Mouse (Mus musculus) heart, adult 18-20 months (tissue): ENCODE data around the gene Gstp1. TPM values are rescaled to one million over a fixed set of nuclear protein-coding genes. Genes with fewer than 3 reads are reported as not detected.
"Not testable (repeated sequence)": the region's sequence is repeated elsewhere in the genome, so short reads cannot be mapped to it uniquely, and the experiment has no call there.

Experiments
- DNase-seq, 2 experiments: peaks; one replicate each; pipeline ENCODE4 v3.0.0; 2021 to 2022; ENCODE audit warnings: mixed read lengths in 1 of 2
- total RNA-seq, 2 experiments: library from RNA; stranded (reverse); gene quantifications; 2 replicates each; pipeline ENCODE4 v1.2.3; 2021

The Gstp1 gene
- total RNA-seq, 2 experiments from 2014 or later: 350 to 400 TPM

GRCm38 (mm10) chr19:4037154-4037787 lies 514 bp downstream of the Gstp1 start:
- not testable (repeated sequence) for DNase-seq

DNA sequence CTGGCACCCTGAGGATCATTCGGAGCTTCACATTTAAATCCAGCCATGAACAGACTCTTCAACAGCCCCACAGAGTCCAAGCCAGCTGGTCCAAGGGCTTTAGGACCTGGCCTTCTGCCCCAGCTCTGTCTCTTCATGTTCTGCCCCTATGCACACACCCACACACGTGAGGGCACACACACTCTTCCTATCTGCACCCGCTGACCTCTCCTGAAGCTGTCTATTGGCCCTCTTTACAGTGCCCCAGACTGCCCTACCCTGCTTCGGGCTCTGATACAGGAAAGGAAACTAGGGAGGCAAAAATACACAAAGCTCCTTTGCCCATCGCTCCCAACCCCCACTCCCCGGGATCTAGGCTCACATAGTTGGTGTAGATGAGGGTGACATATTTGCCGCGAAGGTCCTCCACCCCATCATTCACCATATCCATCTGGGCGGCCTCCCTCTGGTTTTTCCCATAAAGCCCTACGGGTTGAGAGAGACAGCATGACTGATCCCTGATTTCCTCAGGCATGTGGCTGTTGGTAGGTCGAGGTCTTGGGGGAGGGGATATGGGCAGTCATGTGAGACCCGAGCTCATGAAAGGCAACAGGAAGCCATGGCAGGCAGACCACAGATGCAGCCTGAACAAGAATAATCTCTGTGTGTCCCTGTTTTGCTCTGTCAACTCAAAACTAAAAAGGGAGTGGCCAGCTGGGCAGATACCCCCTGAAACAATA lies 1.3 kb downstream of the Gstp1 start:
- DNase-seq: no peak

DNA sequence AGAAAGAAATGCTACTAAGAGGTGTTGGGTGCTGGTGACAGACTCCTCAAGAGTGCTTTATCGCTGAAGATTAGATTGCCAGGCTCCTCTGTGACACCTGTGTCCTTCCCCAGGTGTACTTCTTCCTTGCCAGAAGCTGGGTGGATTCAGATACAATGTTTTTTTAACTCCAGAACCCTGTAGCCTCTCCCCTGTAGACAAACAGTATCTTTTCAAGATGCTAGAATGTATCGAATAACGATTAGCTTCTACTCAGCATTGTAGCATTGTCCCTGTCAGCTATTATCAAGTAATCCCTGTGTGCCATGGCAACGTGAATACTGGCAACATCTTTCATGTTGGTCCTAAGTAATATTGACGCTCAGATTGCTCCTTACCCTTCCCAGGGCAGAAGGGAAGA lies 4.0 kb downstream of the Gstp1 start:
- no peak for DNase-seq

DNA sequence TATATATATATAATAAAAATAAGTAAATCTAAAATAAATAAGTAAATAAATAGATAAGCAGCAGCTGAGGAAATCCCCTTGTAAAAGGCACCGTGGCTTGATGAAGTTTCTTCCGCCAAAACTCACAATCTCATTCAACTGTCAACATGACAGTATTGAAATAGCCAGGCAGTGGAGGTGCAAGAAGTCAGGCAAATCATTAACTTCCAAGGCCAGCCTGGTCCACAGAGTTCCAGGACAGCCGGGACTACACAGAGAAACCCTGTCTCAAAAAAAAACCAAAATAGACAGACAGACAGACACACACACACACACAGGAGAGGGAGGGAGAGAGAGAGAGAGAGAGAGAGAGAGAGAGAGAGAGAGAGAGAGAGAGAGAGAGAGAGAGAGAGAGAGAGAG lies 4.5 kb downstream of the Gstp1 start:
- no peak for DNase-seq

DNA sequence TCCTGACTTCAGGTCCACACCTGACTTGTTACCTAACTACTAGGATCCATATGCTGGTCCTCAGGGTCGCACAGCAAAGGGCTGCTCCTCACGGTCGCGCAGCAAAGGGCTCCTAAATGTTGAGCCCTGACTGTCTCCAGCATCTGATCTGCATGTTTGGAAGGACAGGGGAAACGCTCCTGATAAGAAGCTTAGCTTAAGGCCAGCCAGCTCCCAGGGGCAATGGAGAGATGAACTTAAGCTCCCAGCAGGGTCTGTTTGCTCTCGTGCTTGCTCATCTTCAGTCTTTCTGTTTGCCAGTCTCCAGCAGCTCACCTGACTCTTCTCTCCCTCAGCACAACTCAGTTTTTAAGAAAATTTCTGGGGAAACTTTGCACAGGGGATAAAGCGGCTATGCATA lies 5.1 kb downstream of the Gstp1 start:
- no peak for DNase-seq

DNA sequence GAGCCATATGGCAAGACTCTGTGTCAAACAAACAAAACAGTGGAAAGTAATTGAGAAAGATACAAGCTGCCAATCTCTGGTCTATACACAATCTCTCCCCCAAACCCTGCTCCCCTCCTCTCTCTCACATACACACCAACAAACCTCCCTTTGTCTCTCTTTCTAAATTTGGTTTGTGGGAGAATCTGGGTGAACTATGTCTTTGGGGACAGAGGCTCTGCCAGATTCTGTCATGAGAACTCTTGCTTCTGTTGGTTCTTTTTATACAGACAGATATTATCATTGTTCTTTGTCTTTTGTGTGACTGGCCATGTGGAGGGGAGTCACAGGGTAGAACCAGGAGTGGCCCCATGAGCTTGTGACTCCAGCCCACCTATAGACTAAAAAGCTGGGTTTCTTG lies 10.2 kb downstream of the Gstp1 start:
- no peak for DNase-seq

- no peak for DNase-seq
Observed at GRCm38 (mm10) chr19:4023185-4023584, 14.6 kb downstream of the Gstp1 start.

- DNase-seq: peak; percentile 92
Observed at GRCm38 (mm10) chr19:4018743-4019583, 18.8 kb downstream of the Gstp1 start.

GRCm38 (mm10) chr19:4017921-4018587 lies 19.7 kb downstream of the Gstp1 start:
- no peak for DNase-seq

DNA sequence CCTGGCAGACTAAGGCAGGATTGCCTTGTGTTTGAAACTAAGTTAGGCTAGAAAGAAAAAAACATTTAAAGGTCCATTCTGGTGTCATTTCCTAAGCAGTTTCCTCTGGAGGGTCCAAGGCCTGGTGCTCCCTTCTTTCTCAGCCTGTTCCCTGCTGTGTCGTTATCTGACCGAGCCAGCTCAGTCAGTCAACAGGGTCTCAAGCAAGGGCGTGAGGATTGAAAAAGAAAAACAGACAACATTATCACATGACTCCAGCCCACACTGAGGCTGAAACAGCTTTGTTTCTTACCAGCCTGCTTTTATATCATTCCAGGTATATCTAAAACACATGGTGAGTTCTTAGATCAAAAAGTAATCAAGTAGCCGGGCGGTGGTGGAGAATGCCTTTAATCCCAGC lies 22.1 kb downstream of the Gstp1 start:
- DNase-seq: no peak

- no peak for DNase-seq
Observed at GRCm38 (mm10) chr19:4014802-4015201, 23.0 kb downstream of the Gstp1 start.

GRCm38 (mm10) chr19:4013066-4013465 lies 24.7 kb downstream of the Gstp1 start:
- no peak for DNase-seq

GRCm38 (mm10) chr19:4012432-4013022 lies 25.3 kb downstream of the Gstp1 start, which contains the start of gene Ndufv1:
TSS of gene Ndufv1 (minus strand) at chr19:4012806.
- peak; percentile 97 to 99 for DNase-seq

- no peak for DNase-seq
Observed at GRCm38 (mm10) chr19:4011086-4011485, 26.7 kb downstream of the Gstp1 start.

GRCm38 (mm10) chr19:4005971-4006370 lies 31.8 kb downstream of the Gstp1 start:
- no peak for DNase-seq

DNA sequence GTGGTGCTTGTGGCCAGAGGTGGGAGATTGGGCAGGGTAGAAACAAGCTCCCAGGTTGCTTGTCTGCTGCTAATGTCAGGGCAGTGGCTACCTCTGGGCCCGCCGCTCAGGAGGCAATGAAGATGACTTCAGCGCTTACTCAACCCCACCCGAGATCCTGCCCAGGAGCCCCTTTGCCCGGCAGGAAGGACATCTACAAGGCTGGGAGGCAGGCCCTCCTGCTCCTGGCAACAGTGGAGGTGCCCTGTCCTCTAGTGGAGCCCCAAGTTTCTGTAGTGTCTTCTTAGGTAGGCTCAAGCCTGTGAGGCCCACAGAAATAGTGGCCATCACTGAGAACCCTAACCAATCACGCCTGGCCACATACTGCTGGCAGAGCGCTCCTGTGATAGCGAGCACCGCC lies 32.7 kb downstream of the Gstp1 start:
- no peak for DNase-seq

- DNase-seq: peak in 1 of 2 experiments; percentile 35
Observed at GRCm38 (mm10) chr19:4004331-4004730, 33.5 kb downstream of the Gstp1 start.

DNA sequence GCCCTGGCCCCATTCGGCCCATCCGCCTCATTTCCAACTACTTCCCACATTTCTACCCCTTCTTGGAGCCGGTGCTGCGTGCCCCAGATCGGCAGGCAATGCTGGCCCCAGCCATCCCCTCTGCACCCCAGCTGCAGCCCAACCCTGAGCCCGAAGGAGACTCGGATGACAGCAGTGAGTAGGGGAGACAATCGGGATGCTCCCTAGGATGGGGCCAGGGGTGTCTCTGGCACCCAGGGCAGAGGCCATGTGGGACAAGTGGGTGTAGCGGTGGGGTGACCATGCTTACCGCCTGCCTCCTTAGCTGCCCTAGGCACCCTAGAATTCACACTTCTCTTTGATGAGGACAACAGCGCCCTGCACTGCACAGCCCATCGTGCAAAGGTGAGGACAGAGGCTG lies 34.1 kb downstream of the Gstp1 start:
- peak in 1 of 2 experiments; percentile 25 for DNase-seq

GRCm38 (mm10) chr19:4003112-4003511 lies 34.7 kb downstream of the Gstp1 start, which contains the start of gene Doc2g:
TSS of gene Doc2g (plus strand) at chr19:4003313.
- peak; percentile 52 to 70 for DNase-seq

GRCm38 (mm10) chr19:4001752-4002151 lies 36.0 kb downstream of the Gstp1 start:
- peak in 1 of 2 experiments; percentile 34 for DNase-seq

DNA sequence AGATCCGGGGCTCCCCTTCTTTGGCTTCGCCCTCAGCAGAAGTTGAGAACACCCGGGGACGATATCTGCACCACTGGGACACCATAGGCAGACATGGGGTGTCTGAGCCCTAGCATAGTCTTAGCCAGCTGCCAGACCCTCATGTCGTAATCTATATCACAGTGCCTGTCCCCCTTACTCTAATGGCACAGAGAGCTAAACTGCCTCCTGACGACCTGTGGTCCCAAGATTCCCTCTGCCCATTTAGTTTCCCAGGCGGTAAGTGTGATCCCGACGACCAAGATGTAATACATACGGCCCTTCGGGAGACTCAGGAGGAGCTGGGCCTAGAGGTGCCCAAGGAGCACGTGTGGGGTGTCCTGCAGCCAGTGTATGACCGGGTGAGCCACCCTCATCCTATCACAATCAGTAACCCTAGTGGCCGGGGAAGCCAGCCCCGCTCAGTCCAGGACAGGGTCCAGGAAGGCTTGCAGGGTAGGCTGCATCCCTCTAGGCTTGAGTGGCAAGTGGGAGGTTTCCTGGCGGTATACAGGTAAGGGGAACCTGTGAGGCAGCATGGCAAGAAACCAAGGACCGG lies 36.7 kb downstream of the Gstp1 start:
- peak in 1 of 2 experiments; percentile 45 for DNase-seq
